ENCODE assay signal across 11 mouse cellular contexts in the genomic region with DNA sequence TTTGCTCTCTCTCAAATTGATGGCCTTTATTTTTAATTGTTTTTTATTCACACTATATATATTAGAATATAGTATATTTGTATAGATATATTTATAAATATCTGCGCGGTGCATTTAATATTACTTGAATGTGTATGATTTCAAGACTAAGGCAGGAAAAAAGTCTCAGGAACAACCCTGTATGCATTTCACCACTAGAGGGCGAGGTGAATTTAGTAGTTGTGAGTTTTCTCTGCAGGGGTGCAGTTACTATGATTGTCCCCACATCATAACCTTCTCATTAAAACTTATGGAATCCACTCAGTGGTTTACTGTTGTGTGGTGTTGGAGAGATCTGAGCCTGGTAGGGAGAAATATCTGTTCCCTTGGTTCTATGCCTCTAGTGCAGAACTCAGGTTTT. TPM values are rescaled to one million over a fixed set of nuclear protein-coding genes. Genes with fewer than 3 reads are reported as not detected.
A peak's percentile ranks its signal among the peaks of the same experiment; 100 is the strongest.
DNase-seq lines count a peak whose midpoint lies in the region; ATAC-seq and TF ChIP-seq lines count a peak whose summit lies in the region.
"Had no signal": no experiment of that assay in that cellular context is flagged by ENCODE, and none has a peak within 500 bp of the region (broad histone marks: within the 10 kb centered on the region; RNA-seq: fewer than 3 reads in every experiment).

No protein-coding gene starts in this region.

- no peak overlapping the region for H3K4me3 ChIP-seq in E14TG2a.4 (replicated peaks; ENCODE audit: low read length)
- H3K4me3 ChIP-seq: embryonic facial prominence, embryonic 15.5 days; megakaryocyte, embryonic 14.5 days had no signal

- peak; percentile 45 for DNase-seq in CD4-positive, CD25-positive, alpha-beta regulatory T cell, adult 2 months (ENCODE audit: low read depth, low spot score)
- DNase-seq in kidney, postnatal 14 days = peak; percentile 9
- no peak for DNase-seq in kidney, adult 11 months
- peak; percentile 17 for DNase-seq in forelimb bud, embryonic 11.5 days (ENCODE audit: low read depth, low spot score)
- DNase-seq in spleen, postnatal 36 days (ENCODE audit: low spot score in 2 of 2) = no peak
- no peak for DNase-seq in spleen, adult 18-20 months

- peak; percentile 89 for TF ChIP-seq CTCF in E14TG2a.4 (conservative IDR thresholded peaks at IDR 0.05; ENCODE audit: low read length)

- no peaks in the 10 kb centered on the region for H3K9me3 ChIP-seq in E14TG2a.4 (ENCODE audit: low read length)
- H3K9me3 ChIP-seq: embryonic facial prominence, embryonic 15.5 days; megakaryocyte, embryonic 14.5 days had no signal

- H3K4me1 ChIP-seq in E14TG2a.4 (replicated peaks; ENCODE audit: low read depth, low read length) = no peaks in the 10 kb centered on the region
- H3K4me1 ChIP-seq: embryonic facial prominence, embryonic 15.5 days; megakaryocyte, embryonic 14.5 days had no signal

- H3K36me3 ChIP-seq in E14TG2a.4 (ENCODE audit: insufficient read depth, low read length) = no peaks in the 10 kb centered on the region
- H3K36me3 ChIP-seq: embryonic facial prominence, embryonic 15.5 days had no signal

- H3K27me3 ChIP-seq in E14TG2a.4 (ENCODE audit: insufficient read depth, low read length) = no peaks in the 10 kb centered on the region
- H3K27me3 ChIP-seq: embryonic facial prominence, embryonic 15.5 days; megakaryocyte, embryonic 14.5 days had no signal

- ATAC-seq in CD4-positive, CD25-positive, alpha-beta regulatory T cell, adult 4 months = no peak

RNA-seq across cellular contexts. Expression of gene Lipf, which starts 18.0 kb away (rescaled TPM):
- polyA plus RNA-seq in CD4-positive, CD25-positive, alpha-beta regulatory T cell, adult 4 months (2017; shearing (Covaris generic)) = not detected
- polyA plus RNA-seq: embryonic facial prominence, embryonic 15.5 days; spleen, adult 2 months had no signal

RNA-seq across cellular contexts. Expression of gene Lipk, which starts 29.1 kb away (rescaled TPM):
- polyA plus RNA-seq in CD4-positive, CD25-positive, alpha-beta regulatory T cell, adult 4 months (2017; shearing (Covaris generic)) = not detected

Comparison
In these comparisons a context has a peak if more than half of its experiments do, and no peak if none do; other contexts are left out.
1. DNase-seq: peak in CD4-positive, CD25-positive, alpha-beta regulatory T cell, adult 2 months (single experiment), kidney, postnatal 14 days (single experiment) and forelimb bud, embryonic 11.5 days (single experiment); none in kidney, adult 11 months (single experiment), spleen, postnatal 36 days (0 of 2) and spleen, adult 18-20 months (0 of 2).